Mouse (Mus musculus) stomach, adult 2 months (tissue): ENCODE results near the gene Ctsl. TPM values are rescaled to one million over a fixed set of nuclear protein-coding genes. Genes with fewer than 3 reads are reported as not detected.

Experiments used
- polyA plus RNA-seq: library from polyadenylated mRNA; depleted of rRNA; stranded (reverse); fragments of >200 nt; gene quantifications from 2 replicates; pipeline ENCODE4 v1.2.3, GENCODE M21; 2012; rRNA removed

Gene Ctsl
- polyA plus RNA-seq, result 25.1 and 25.6 TPM in 2 replicates

DNA sequence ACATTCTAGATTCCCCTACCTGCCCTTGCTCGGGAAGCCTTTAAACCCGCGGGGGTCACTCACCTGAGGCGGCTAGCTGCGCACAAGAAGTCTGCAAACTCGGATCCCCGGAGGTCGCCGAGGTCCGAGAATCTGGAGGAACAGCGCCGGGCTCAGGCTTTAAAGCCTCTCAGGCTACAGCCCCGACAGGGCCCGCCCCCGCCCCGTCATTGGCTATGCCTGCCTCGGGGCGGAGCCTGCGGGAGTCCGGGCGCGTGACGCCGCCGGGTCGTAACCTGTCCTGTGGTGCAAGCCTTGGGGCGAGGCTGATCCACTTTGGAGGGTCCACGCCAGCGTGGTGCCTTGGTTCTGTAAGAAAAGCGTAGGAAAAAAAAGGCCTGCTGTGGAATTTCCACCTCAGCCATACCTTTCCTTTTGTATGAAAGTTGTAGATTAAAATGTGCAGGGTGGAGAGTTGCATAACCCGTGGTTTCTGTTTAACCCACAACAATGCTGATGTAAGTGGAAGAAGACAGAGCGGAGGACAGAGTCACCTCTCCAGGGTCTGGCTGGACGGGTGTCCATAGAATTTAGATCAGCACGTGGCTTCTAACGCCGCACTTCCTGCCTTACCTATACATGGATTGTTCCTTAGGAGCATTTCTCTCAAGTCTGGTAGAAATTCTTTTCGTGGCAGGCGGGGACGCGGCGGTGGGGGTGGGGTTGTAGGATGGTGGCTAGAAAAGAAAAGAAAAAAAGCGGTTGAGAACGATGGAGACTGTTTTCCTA is at the start of gene Ctsl:
TSS of gene Ctsl (minus strand) at position 718 of the 768 bp plus-strand sequence.

DNA sequence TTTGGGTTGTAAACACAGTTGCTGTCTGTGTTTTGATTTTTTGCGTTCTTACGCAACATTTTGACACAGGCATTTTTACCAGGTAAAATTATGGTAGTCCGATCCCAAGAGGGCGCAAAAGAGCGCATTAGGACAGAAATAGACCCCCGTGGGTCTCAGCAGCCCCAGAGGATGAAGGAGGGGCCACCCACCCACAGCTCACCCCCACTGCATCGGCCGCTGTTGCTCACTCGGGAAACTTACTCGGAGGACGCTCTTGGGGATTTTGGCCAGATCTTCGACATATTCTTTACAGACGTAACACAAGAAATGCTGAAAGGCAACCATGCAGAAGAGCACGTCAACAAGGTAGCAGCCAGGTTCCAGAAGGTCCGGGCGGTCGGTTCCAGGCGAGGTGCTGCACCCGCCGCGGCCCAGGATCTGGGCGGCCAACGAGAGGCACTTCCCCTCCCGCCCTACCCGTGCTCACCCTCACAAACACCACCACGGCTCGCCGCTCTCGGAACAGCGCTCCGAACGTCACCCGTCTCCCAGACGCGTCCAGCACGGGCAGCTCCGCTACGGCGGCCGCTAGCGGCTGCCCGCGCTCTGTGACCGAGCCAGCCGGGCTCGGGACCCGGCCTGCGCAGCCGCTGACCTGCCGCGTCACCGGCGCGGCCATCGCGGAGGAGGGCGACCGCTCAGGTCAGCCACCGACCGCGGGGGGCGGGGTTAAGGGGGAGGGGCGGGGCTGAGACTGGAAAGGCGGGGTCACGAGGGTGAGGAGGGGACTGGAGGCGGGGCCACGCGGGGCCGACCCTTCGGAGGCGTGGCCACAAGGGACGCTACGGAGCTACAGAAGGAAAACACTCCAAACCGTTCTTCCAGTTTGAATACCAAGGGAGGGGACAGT is 58.4 kb downstream of the Ctsl start, which contains the start of gene Aaed1:
TSS of gene Aaed1 (minus strand) at position 687 of the 892 bp plus-strand sequence.

Other genes starting within 250 kb of the Ctsl start
- gene Slc35d2, start 241.5 kb downstream of the Ctsl start, polyA plus RNA-seq, result 5.6 and 7.7 TPM in 2 replicates
- 0.80 and 2.3 TPM in 2 replicates for gene Zfp367, start 217.7 kb downstream of the Ctsl start, polyA plus RNA-seq
- 5.2 and 8.6 TPM in 2 replicates for gene Habp4, start 209.1 kb downstream of the Ctsl start, polyA plus RNA-seq
- gene Cdc14b, start 95.6 kb downstream of the Ctsl start, polyA plus RNA-seq, result 0.51 and 1.7 TPM in 2 replicates
- gene Aaed1, start 58.2 kb downstream of the Ctsl start, polyA plus RNA-seq, result 2.3 and 2.5 TPM in 2 replicates
- 9.3 and 10.2 TPM in 2 replicates for gene Cdk20, start 61.4 kb upstream of the Ctsl start, polyA plus RNA-seq
- not detected in 2 replicates for gene Fam240b, start 126.9 kb upstream of the Ctsl start, polyA plus RNA-seq